Mouse (Mus musculus) CD4-positive, CD25-positive, alpha-beta regulatory T cell, adult 2 months (primary cell): Measurements from ENCODE around the gene Dlx3.

Experiments used
- DNase-seq: peaks from one replicate; pipeline ENCODE4 v3.0.0-alpha.2; 2012; ENCODE audit warnings: low read depth, low spot score

The Dlx3 gene

DNA sequence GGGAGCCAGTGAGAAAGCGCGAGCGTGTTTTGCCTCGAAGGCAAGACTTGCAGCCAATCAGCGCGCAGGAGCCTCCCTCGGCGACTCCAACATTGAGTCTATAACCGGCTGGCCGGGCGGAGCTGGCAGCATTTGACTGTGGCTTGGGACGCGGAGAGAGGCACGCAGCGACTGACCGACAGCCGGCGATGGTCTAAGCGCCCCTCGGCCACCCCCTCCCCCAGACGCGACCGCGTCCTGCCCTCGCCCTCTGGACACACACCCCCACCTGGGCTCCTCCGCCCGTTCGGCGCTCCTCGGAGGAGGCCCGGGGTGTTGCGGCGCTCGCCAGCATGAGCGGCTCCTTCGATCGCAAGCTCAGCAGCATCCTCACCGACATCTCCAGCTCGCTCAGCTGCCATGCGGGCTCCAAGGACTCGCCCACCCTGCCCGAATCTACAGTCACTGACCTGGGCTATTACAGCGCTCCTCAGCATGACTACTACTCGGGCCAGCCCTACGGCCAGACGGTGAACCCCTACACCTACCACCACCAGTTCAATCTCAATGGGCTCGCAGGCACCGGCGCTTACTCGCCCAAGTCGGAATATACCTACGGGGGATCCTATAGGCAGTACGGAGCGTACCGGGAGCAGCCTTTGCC, at the start of gene Dlx3:
TSS of gene Dlx3 (plus strand) at position 130 of the 643 bp plus-strand sequence.
- DNase-seq = no peak

DNA sequence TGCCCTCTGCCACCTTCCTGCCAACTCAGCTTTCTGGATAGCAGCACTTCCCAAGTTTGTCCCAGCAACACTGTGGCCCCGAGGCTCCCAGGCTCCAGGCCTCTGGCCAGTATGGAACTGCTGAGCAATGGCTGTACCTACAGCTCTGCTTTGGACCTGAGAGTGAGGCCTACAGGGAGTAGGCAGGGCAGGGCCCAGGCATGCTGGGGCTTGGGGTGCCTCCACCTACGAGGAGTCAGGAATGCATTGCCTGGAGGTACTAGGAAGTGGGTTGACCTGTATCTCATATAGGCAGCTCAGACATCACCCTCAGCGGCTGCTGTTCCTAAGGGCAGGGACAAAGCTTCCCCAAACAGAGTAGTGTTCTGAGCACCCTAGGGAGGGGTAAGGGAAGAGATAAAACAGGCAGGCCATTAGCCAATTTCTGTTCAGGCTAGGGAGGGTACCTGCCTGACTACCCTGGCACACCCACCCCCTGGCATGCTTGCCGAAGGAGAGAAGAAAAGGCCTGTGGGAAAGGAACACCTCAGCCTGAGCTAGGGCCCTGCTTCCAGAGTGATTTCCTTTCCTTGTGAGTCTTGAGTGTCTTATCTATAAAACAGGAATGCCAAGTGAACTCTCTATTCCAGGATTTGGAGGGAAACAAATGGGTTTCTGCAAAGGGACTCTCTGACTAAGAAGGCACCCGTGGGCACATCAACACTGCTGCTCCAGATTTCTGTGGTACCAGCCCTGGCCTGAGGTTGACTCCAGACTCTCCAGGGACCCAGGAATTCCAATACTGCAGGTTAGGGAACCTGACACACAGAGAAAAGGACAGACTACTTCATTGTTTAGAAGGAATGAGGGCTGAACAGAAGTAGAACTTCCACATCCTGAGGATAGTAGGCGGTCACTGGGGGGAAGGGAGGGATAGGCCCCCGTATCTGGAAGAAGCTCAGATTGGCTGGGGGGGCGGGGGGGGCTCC, 49.5 kb upstream of the Dlx3 start:
- DNase-seq = no peak

DNA sequence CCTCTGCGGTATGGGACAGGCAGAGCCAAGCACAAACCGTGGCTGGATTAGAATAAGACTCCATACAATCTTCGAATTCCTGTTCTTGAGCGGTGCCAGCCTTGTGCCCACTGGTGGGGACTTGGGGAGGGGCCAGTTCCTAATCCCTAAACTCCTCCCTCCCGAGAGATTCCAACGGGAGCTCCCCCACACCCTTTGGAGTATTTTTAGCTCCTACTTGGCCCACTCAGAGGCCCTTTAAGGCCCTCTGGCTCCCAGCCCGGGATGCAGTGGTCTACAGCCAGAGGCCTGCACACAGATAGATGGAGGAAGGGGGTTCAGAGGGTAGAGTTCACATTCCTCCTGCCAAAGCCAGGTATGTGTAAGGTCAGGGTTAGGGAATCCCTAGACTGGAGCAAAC, 48.7 kb upstream of the Dlx3 start:
- no peak for DNase-seq

DNA sequence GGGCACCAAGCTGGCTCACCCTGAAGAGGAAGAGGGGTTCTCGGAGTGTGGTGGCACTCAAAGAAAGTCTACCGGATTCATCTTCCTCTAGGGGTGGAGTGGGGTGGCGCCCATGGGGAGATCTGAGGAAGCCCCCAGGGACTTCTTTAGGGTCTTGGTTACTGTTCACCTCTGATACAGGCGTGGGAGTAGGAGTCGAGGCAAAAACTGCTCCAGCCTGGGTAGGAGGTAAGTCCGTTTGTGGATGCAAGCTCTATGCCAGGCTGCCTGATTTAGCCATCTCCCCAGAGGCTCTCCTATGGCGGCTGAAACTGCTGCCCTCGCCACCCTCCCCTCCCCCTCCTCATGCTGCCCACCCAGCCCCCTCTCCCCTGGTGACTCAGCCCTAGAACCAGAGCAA, 47.8 kb upstream of the Dlx3 start:
- no peak for DNase-seq

DNA sequence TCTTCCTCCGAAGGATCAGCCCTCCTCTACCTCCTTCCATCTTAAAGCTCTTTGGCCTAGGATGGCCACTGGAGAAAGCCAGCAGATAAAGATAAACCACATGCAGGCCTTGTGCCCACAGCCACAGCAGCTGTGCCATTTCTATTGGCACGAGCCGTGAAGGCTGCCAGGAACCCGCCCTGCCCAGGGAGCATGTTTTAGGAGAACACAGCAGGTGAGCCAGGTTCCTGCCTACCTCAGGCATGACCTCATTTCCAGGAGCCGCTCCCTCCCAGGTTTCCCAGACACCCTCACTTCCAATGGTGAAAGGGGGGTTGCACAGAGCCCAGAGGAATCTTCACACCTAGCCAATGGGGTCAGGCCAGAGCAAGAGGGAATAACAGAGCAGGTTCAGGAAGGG, 47.1 kb upstream of the Dlx3 start:
- no peak for DNase-seq

DNA sequence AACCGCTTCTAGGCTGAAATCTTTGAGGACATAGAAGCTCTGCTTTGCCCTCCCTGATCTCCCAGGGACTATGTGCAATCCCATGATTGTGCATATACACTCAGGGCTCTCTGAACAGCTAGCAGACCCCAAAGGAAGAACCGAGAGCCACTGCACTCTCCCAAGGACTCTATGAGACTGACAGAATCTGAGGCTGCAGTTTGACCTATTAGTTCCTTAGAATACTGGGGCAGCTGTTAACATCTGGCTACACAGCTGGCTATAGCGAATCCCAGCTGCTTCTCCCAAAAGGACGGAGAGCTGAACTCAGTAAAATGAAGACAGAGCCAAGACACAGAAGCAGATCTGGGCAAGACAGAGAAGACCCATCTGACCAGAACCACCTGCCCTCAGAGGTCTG, 46.1 kb upstream of the Dlx3 start:
- no peak for DNase-seq

DNA sequence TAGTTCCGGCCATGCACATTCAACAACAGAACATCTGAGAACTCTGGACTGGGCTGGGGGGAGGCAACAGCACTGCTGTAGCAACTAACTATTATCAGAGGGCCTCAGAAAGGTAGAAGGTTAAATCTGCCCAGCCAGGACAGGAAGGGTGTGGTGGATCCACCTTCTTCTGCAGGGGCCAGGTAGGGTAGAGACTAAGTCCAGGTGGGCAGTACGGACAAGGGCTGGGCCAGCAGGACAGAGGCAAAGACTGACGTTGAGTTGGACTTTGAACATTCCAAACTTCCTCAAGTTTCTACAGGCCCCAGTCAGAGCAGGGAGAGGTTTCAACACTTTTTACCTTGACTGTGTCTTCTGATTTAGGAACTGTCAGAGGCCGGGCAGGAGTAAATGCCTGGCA, 45.2 kb upstream of the Dlx3 start:
- DNase-seq = no peak

DNA sequence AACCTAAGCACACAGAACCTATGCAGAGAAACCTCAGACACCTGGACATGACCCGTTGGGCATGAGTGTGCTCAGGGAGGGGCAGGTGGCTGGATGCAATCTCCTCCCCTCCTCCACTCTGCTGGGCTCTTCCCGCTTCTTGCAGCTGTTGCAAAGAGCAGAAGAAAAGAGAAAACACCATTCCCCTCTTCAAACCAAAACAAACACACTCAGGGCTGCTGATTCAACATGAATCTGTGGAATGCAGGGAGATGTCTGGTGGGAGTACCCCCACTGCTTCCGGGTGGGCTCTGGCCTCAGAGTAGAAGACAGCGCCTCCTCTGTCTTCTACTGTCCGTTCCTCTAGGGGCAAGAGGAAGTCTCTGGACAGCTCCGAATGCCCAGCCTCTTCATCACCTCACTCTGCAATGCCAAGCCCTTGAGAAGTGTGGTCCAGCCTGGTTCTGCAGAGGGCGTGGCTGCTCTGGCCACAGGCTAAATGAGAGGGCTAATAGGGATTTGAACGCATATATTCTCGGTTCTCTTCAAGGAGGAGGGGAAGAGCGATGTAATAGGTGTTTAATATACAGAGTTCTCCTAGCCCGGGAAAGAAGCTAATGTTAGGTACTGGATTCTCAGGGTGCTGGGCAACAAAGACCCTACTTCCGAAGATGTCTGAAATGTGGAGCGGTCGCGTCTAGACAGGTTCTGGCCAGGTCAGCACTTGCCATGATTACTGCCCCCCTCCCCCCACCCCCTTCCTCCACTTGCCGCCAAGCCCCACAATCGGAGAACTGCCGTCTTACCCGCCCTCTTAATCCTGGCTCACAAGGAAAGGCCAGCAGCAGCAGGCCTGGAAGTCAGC, 44.5 kb upstream of the Dlx3 start:
- DNase-seq = no peak

DNA sequence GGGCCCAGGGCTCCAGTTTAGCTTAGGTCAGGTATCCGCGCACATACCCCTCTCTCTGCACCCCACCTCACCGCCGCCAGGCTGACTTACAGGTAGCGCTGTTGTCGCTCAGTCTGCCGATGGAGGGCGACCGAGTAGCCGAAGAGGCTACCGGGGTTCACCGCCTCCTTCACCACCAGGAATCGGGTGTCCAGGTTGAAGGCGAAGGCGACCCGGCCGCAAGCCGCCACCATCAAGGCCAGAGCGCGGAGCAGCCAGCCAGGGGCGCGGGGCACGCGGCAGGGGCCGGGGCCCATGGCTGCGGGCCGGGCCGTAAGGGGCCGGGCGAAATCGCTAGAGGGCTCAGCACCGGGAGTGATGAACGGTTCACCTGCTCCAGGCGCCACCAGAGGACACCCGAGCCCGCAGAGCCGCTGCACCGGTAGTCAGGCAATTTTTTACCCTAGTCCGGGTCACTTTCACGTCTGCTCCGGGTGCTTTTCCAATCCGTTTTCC, 43.8 kb upstream of the Dlx3 start:
- peak; percentile 81 for DNase-seq

DNA sequence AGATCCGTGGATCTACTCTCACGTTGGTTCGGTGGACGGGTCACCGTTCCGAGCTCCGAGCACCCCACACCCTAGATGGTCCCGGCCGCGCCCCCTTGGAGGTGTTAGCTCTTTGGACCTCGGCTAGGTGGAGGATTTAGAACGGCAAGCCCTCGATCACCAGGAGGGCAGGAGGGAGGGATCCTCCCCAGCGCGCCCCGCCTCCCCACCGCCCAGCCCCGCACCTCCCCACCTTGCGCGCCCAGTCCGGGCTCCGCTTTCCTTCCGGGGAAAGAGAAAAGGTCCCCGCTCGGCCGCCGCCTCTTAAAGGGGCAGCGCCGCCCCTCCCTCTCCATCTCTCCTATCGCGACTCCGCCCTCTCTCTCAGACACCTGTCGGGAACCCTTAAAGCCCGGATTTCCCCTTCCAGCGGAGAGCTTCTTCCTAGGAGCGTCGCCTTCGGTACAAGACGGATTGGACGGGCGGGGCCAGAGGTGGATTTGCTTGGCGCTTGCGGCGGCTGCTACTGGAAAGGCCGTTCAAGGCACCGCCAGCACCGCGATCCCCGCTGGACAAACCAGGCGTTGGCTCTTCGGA, 43.3 kb upstream of the Dlx3 start, which contains the start of gene Itga3:
TSS of gene Itga3 (minus strand) at position 266 of the 576 bp plus-strand sequence.
- DNase-seq = peak; percentile 70

DNA sequence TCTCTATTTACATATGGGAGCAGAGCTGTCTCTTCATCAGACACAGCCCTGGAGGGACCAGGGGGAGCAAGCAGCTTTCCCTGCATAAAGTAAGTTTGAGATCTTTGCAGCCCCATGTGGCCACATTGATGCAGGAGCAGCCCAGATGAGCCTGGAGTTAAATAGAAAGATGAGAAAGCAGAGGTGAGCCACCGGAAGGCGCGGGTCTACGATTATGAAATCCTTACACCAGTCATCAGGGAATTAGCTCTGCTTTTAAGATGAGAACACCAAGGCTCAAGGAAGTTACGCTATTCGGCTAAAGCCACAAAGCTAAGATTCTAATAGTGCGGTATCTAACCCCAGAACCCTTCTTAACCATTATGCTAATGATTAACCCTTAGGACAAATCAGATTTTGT, 42.0 kb upstream of the Dlx3 start:
- no peak for DNase-seq

DNA sequence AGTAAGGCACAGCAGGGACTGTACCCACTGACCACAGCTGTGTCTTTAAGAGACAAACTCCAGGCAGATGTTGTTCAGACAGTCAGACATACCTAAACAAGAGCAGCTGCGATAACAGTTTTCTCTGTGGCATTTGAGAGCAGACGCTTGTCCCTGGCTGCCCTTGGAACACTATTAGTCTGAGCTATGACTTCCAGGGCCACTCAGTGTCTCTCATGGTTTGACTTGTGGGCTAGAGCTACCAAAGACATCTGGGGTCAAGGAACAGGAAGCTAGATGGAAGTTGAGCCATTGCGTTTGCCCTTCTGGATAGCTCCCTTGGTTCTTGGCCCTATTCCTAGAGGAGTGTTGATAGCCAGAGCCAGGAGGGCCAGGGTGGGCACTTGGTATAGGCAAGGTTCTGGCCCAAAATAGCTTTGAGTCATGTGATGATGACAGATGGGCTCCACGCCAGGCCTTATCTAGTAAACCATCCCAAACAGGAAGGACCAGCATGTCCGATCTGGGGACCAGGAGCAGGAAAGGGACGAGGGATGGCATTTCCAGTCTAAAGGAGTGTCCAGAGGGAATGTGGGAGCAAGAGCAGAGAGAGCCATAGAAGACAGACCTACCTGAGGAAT, 40.6 kb upstream of the Dlx3 start:
- no peak for DNase-seq

DNA sequence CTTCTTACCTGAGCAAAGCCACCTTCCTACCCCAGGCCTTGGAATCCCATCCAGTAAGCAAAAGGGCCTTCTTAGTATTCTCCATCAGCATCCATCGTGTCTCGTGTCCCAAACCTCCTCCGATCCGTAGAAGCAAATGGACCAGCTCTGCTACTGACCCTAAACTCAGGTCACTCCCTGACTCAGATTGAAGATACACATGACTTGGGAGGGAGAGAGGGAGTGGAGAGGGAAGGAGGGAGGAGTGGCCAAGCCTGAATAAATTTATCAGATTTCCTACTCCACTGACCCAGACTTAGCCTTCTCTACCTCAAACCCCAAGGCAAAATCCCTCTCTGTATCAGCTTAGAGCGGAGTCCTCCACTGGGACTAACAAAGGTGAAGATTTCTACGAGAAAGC, 39.1 kb upstream of the Dlx3 start:
- no peak for DNase-seq

DNA sequence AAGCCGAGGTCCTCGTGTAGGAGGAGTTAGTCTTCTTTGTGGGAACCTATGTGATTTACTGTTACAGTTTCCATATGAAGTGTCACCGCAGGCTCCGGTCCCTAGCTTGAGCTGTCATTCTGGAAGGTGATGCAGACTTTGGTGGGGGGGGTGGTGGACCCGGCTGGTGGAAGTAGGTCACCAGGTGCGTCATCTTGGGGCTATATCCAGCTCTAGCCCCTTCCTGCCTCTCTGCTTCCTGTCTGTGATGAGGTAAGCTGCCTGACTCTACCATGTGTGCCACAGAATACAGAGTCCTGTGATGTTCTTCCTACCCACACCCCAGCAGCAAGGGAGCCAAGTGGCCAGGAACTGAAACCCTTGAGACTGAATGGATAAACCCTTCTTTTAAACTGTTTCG, 37.0 kb upstream of the Dlx3 start:
- no peak for DNase-seq

DNA sequence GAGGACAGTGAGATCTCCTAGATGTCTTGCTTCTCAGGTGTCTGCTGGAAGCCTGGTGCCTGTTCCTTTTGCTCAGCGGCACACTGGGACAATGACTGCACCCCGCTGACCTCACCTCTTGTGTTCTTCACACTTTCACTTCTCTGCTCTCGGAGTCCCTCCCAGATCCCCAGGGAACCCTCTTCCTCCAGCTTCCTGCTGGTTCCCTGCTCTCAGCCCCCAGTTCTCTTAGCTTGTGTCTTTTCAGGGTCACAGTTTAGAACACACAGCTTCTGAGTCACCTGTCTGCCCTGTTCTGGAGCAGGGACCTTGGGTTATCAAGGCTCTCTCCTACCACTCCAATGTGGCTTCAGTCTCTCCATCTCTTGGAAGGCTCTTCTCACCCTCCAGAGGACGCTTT, 35.7 kb upstream of the Dlx3 start:
- DNase-seq = no peak

DNA sequence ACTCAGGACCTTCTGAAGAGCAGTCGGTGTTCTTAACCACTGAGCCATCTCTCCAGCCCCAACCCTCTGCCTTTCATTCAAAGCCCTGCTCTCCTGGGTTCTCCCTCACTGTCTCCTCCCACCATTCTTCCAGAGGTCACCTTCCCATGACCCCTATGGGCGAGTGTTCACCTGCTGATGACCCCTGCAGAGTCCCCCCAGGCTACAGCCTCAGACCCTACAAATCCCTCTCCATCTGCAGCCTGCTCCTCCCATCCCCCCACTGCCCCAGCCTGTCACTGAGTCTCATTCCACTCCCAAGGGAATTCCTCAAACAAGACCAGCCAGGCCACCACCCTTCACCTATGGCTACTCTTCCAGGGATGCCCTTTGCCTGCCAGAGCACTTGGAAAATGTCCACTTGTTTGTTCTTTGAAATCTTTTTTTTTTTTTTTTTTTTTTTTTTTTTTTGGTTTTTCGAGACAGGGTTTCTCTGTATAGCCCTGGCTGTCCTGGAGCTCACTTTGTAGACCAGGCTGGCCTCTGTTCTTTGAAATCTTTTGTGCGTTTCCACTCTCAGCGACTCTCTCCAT, 35.0 kb upstream of the Dlx3 start:
- no peak for DNase-seq

DNA sequence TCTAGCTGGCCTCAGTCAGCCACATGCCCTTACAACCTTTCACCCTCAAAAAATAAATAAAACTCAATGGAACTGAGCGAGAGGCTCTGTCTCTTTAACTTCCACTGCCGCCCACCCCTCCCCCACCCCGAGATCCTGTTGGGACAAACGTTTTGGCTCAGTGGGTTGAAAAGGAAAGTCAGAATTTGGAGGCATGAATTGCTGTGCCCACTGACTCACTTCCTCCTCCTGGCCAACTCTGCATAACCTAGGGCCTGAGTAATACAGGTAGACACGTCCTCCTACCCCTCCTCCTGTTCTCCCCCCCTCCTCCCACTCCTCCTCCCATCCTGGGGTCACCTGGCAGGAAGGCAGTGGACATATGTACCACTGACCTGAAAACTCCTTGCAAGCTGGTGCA, 34.2 kb upstream of the Dlx3 start:
- DNase-seq = no peak

DNA sequence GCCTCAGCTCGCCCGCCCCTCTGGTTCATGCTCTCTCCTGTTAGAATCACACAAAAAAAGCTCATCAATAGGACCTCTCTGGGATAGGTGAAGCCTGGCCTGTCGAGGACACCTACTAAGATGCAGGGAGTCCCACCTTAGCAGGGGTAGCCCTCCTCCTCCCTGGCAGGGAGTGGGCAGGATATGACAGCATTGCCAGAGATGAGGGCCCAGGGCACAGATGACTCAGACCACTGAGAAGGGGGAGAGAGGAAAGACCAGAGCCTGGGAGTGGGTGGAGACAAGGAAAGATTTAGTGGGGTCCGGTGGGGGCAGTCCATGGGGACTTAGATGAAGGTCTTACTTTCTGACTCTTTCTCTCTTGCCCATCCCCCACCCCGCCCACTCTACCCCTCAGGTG, 33.7 kb upstream of the Dlx3 start:
- DNase-seq = no peak

DNA sequence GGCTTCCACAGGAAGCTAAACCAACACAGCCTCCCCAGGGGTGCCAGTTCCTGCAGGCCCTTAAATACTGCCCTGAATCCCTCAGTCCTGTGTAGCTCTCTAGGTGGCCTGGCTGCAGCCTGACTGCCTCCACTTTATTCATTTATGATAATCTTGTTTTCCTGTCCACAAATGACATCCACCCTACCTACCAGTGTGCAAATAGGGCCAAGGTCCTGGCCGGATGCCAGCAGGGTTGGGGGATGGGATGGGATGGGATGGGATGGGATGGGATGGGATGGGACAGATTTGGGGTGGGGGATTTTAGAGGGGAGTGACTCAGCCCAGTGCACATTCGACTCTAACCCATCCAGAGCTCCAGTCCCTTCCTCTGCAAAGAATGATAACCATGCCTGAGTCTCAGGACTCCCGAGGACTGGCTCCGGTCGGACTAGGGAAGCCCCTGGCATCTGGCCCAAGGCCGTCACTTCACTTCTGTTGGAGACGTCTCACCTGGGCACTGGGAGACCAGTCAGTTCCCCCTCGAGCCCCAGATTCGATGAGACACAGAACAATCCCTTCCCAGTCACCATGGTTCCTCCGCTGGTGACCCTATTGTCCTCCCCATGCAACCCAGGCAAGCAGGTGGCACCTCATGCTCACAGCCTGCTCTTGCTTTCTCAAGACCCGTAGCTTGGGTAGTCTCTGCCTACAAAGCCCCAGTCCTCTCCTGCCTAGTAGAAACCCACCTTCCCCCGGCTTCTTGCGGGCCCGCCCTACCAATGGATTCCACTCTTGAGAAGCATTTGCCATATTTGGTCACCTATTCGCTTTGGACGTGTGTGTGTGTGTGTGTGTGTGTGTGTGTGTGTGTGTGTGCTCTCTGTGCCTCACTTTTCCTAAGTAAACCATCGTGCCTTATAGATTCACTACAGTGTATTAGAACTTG, 32.4 kb upstream of the Dlx3 start:
- DNase-seq = no peak

DNA sequence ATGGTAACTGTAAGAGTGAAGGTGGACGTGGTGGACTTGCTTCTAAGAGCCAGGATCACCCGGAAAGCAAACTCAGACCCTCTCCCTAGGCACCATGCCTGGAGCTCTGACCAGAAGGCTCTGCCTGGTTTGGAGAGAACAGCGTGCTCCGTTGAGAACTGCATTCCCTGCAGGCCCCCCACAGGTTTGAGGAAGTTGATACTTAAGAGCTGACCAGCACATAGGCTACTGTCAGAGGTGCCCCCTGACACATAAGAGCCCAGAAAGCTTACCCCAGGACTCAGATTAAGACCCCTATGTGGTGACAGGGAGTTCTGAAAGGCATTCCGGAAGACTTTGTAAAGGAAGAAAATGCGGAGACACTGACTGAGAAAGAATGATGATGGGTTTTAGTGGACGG, 31.6 kb upstream of the Dlx3 start:
- DNase-seq = no peak
